In the genomic region with DNA sequence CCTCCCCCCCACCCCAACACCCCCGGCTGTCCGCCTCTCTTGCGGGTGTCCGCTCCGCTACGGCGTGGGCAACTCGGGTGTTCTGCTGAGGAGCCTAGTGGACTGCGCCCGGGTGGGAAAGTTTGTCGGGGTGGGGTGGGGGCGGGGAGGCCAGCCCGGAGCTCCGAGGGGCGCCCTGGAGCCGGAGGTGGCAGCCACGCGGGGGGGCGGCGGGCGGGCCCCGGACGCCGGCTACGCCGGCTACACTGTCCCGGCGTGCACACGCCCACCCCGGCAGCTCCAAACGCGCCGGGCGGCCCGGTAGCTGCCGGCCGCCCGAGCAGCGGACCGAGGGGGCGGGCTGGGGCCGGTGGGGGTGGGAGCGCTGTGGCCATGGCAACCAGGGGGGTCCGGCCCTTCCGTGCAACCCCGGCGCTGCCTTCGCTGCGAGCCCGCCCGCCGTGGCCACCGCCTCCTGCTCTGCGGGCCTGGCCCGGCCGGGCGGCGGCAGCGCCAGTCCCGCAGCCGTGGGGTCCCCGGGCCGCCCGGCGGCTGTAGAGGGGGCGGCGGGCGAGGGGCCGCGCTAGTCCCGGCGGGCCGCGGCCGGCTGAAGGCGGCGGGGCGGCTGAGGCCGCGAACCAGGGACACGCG, we compare ENCODE assay signal across 8 mouse cellular contexts. TPM values are rescaled to one million over a fixed set of nuclear protein-coding genes. Genes with fewer than 3 reads are reported as not detected.
DNase-seq lines count a peak whose midpoint lies in the region; ATAC-seq and TF ChIP-seq lines count a peak whose summit lies in the region.

No protein-coding gene starts in this region.

- H3K9ac ChIP-seq in heart, embryonic 11.5 days (ENCODE audit: low read depth, low read length), result peak overlapping the region; percentile 93
- H3K9ac ChIP-seq in midbrain, embryonic 14.5 days (replicated peaks; ENCODE audit: low read length), result peak overlapping the region; percentile 95

- no peaks in the 10 kb centered on the region for H3K36me3 ChIP-seq in heart, embryonic 11.5 days (ENCODE audit: control insufficient read depth, insufficient read depth, low read length)
- H3K36me3 ChIP-seq in midbrain, embryonic 14.5 days (ENCODE audit: control insufficient read depth, insufficient read depth, low read length), result peaks cover 14% of the 10 kb centered on the region

- WGBS in cerebellum, adult 2 months, result 1% methylated on average over 80 of the region's 82 CpGs
- WGBS in heart, embryonic 11.5 days (ENCODE audit: insufficient replicate concordance), result under 1% methylated on average over 55 of the region's 82 CpGs
- WGBS in midbrain, embryonic 14.5 days, result under 1% methylated on average over 64 of the region's 82 CpGs

- peak overlapping the region; percentile 84 for H3K4me2 ChIP-seq in heart, embryonic 11.5 days
- peak overlapping the region; percentile 88 for H3K4me2 ChIP-seq in midbrain, embryonic 14.5 days (ENCODE audit: low read length)

- TF ChIP-seq POLR2A in cerebellum, adult 2 months (IDR thresholded peaks at IDR 0.05; ENCODE audit: borderline replicate concordance, insufficient read depth, low read length), result no peak

- peak overlapping the region; percentile 55 for H3K4me3 ChIP-seq in layer of hippocampus, adult 2 months
- H3K4me3 ChIP-seq in cerebellum, adult 2 months (replicated peaks; ENCODE audit: insufficient read depth, low read depth, low read length), result peak overlapping the region; percentile 45
- H3K4me3 ChIP-seq in heart, embryonic 11.5 days (ENCODE audit: low read depth, low read length), result peak overlapping the region; percentile 98
- peak overlapping the region; percentile 96 for H3K4me3 ChIP-seq in midbrain, embryonic 14.5 days (replicated peaks; ENCODE audit: low read depth, low read length)

- no peak for DNase-seq in layer of hippocampus, adult 2 months (ENCODE audit: low spot score in 2 of 2)
- no peak for DNase-seq in layer of hippocampus, adult 9-11 months
- DNase-seq in cerebellum, adult 2 months, result no peak
- DNase-seq in kidney, postnatal 4 days, result peak; percentile 58 to 60
- no peak for DNase-seq in midbrain, embryonic 14.5 days
- peak; percentile 21 to 30 for DNase-seq in thymus, adult 18-20 months
- DNase-seq in layer of hippocampus, postnatal 10 days (ENCODE audit: low spot score in 2 of 2), result no peak

- H3K4me1 ChIP-seq in cerebellum, adult 2 months (ENCODE audit: control insufficient read depth, insufficient read depth, low read length), result no peaks in the 10 kb centered on the region
- H3K4me1 ChIP-seq in heart, embryonic 11.5 days (ENCODE audit: control insufficient read depth, insufficient read depth, low read length), result peaks cover 5% of the 10 kb centered on the region
- H3K4me1 ChIP-seq in midbrain, embryonic 14.5 days (ENCODE audit: control insufficient read depth, insufficient read depth, low read length), result peaks cover 17% of the 10 kb centered on the region

- peak; percentile 60 for ATAC-seq in heart, embryonic 11.5 days (replicated peaks; ENCODE audit: insufficient number of reproducible peaks, low FRiP score, low TSS enrichment)
- peak; percentile 11 for ATAC-seq in midbrain, embryonic 14.5 days (ENCODE audit: low FRiP score, low TSS enrichment)

- no peak for TF ChIP-seq CTCF in layer of hippocampus, adult 2 months (conservative IDR thresholded peaks at IDR 0.05)
- no peak for TF ChIP-seq CTCF in cerebellum, adult 2 months (IDR thresholded peaks at IDR 0.05; ENCODE audit: borderline replicate concordance, insufficient read depth, low read depth, low read length)

- no peaks in the 10 kb centered on the region for H3K27me3 ChIP-seq in cerebellum, adult 2 months (ENCODE audit: control insufficient read depth, insufficient read depth, low read length)
- no peaks in the 10 kb centered on the region for H3K27me3 ChIP-seq in heart, embryonic 11.5 days (ENCODE audit: control insufficient read depth, insufficient read depth, low read length)
- H3K27me3 ChIP-seq in midbrain, embryonic 14.5 days (ENCODE audit: control insufficient read depth, insufficient read depth, low read length), result no peaks in the 10 kb centered on the region

- H3K27ac ChIP-seq in layer of hippocampus, adult 2 months, result peak overlapping the region; percentile 98; the same call in 1 of the 2 replicates
- H3K27ac ChIP-seq in cerebellum, adult 2 months (ENCODE audit: insufficient read depth, low read length), result peak overlapping the region; percentile 55; the same call in 1 of the 2 replicates
- peak overlapping the region; percentile 94 for H3K27ac ChIP-seq in heart, embryonic 11.5 days (ENCODE audit: low read depth, low read length)
- peak overlapping the region; percentile 94 for H3K27ac ChIP-seq in midbrain, embryonic 14.5 days (replicated peaks; ENCODE audit: low read depth, low read length)

- no peaks in the 10 kb centered on the region for H3K9me3 ChIP-seq in heart, embryonic 11.5 days (replicated peaks; ENCODE audit: control insufficient read depth, low read length)
- H3K9me3 ChIP-seq in midbrain, embryonic 14.5 days (ENCODE audit: control insufficient read depth, low read length), result no peaks in the 10 kb centered on the region

RNA-seq across cellular contexts. Expression of a gene that starts 0.5 kb away (rescaled TPM):
- 10 to 100 TPM; 20.2 to 20.8 TPM for total RNA-seq in layer of hippocampus, adult 2 months (2021)
- polyA plus RNA-seq in cerebellum, adult 2 months (2012; rRNA removed), result 12.9 and 13.9 TPM in 2 replicates
- polyA plus RNA-seq in heart, embryonic 11.5 days (2014; fragmentation: Nextera tagmentation; extraction: Ambion mirVana), result 14.3 and 16.2 TPM in 2 replicates
- 33.9 and 34.3 TPM in 2 replicates for polyA plus RNA-seq in midbrain, embryonic 14.5 days (2014; fragmentation: Nextera tagmentation; extraction: Ambion mirVana)
- 10 to 100 TPM; 26.7 to 28.0 TPM for total RNA-seq in layer of hippocampus, postnatal 10 days (2021)

Comparison
In these comparisons a context has a peak if more than half of its experiments do, and no peak if none do; other contexts are left out.
1. DNase-seq: peak in kidney, postnatal 4 days (2 of 2) and thymus, adult 18-20 months (2 of 2); none in layer of hippocampus, adult 2 months (0 of 2), layer of hippocampus, adult 9-11 months (single experiment), cerebellum, adult 2 months (0 of 2), midbrain, embryonic 14.5 days (single experiment) and layer of hippocampus, postnatal 10 days (0 of 2).
2. H3K4me3 ChIP-seq: peak in every context shown above with its lines; median percentile 98 in heart, embryonic 11.5 days; 96 in midbrain, embryonic 14.5 days; 55 in layer of hippocampus, adult 2 months; 45 in cerebellum, adult 2 months.
3. Peak in every context shown above with its lines, with median percentiles within 50 percentile points of each other: H3K27ac ChIP-seq.